Mouse (Mus musculus): ENCODE measurements around the gene Frem2. TPM values are rescaled to one million over a fixed set of nuclear protein-coding genes. Genes with fewer than 3 reads are reported as not detected.

Frem2 gene
- polyA plus RNA-seq, 1 experiment from 2014 or later, result 1.1 TPM

Other genes starting within 250 kb of the Frem2 start
- 9.7 and 9.8 TPM in 2 replicates for gene Nhlrc3, start 194.0 kb downstream of the Frem2 start, polyA plus RNA-seq (2015; fragmentation: Nextera tagmentation; extraction: Ambion mirVana)
- 29.4 and 31.6 TPM in 2 replicates for gene Proser1, start 193.7 kb downstream of the Frem2 start, polyA plus RNA-seq (2015; fragmentation: Nextera tagmentation; extraction: Ambion mirVana)
- gene Stoml3, start 168.7 kb downstream of the Frem2 start, polyA plus RNA-seq (2015; fragmentation: Nextera tagmentation; extraction: Ambion mirVana), result not detected in 2 replicates
- not detected in 2 replicates for gene Gm10985, start 187.7 kb upstream of the Frem2 start, polyA plus RNA-seq (2015; fragmentation: Nextera tagmentation; extraction: Ambion mirVana)
- gene Ufm1, start 206.5 kb upstream of the Frem2 start, polyA plus RNA-seq (2015; fragmentation: Nextera tagmentation; extraction: Ambion mirVana), result 108 and 114 TPM in 2 replicates

Data from forebrain, embryonic 15.5 days (tissue).